Mouse (Mus musculus) lung, postnatal 0 days (tissue): Measurements from ENCODE around the gene Zfp3.

ENCODE experiments used
- CTCF ChIP-seq: IDR thresholded peaks from 2 replicates; pipeline ENCODE4 v1.5.1; 2016; ENCODE audit warnings: antibody characterized with exemption, mild to moderate bottlenecking
- EP300 ChIP-seq: IDR thresholded peaks from 2 replicates; pipeline ENCODE4 v1.6.1; 2016; ENCODE audit warnings: antibody characterized with exemption, mild to moderate bottlenecking, control low read depth

DNA sequence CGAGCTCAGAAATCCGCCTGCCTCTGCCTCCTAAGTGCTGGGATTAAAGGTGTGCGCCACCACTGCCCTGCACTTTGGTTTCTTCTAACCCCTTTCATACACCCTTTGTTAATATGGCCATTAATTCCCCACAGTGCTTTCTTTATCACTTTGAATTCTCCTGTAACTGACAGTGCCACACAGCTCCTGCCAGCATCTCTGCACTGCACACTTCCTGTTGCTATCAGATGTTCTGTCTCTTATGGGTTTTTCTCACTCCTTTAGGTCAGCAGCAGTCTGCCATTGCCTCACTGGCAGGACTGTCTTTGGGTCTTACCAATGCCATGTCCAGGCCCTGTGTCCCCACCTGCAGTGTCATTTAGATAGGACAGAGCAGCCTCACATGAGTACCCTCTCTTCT is 6.8 kb downstream of the Zfp3 start:
- TF ChIP-seq EP300: no peak
- TF ChIP-seq CTCF: no peak
